Mouse (Mus musculus): ENCODE data around the gene Aifm3. TPM values are rescaled to one million over a fixed set of nuclear protein-coding genes. Genes with fewer than 3 reads are reported as not detected.

Gene Aifm3
- polyA plus RNA-seq, 1 experiment from 2014 or later = 0.55 TPM

DNA sequence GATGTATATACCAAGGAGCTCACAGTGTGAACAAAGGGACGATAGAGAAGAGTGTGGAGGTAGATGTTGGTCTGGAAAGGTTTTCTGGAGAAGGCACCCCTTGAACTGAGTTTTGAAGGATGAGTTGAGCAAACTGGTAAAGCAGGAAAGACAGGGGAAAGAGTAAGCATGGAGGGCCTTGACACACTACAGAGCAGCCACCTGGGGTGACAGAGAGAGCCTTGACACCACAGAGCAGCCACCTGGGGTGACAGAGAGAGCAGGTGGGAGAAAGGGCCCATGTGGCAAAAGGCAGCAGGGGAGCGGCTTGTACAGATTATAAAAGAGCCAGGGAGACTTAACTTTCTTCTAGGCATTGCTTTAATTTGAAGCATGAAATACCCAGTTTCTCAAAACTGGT, 14.7 kb upstream of the Aifm3 start:
- no peaks in the 10 kb centered on the region for H3K4me1 ChIP-seq (replicated peaks)
- no peaks in the 10 kb centered on the region for H3K27me3 ChIP-seq
- peaks cover 78% of the 10 kb centered on the region for H3K36me3 ChIP-seq
- no peak overlapping the region for H3K27ac ChIP-seq
- no peak overlapping the region for H3K4me3 ChIP-seq (replicated peaks)
- no peak for ATAC-seq (ENCODE audit: insufficient number of reproducible peaks, insufficient read depth, low FRiP score, low TSS enrichment, low read depth)
- WGBS = 82% methylated on average over 2 of the region's 2 CpGs
- no peaks in the 10 kb centered on the region for H3K9me3 ChIP-seq
- no peak overlapping the region for H3K9ac ChIP-seq (replicated peaks)
- no peak overlapping the region for H3K4me2 ChIP-seq

DNA sequence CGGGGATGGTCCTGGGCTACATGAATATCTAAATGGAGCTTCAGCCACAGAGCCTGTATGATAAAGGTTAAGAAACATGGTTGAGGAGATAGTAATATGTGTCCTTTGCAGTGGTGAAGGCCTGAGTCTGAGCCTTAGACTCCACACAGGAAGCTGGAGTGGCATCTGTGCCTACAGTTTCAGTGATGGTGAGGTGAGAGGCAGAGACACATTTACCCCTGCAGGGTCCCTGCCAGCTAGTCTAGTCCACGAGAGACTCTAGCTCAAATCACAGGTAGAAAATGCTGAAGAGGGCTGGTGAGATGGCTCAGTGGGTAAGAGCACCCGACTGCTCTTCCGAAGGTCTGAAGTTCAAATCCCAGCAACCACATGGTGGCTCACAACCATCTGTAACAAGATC, 14.1 kb upstream of the Aifm3 start:
- peaks cover 78% of the 10 kb centered on the region for H3K36me3 ChIP-seq
- no peaks in the 10 kb centered on the region for H3K4me1 ChIP-seq (replicated peaks)
- H3K4me2 ChIP-seq = no peak overlapping the region
- H3K9me3 ChIP-seq = no peaks in the 10 kb centered on the region
- H3K9ac ChIP-seq (replicated peaks) = no peak overlapping the region
- WGBS = 92% methylated on average over 4 of the region's 4 CpGs
- H3K27me3 ChIP-seq = no peaks in the 10 kb centered on the region
- H3K4me3 ChIP-seq (replicated peaks) = no peak overlapping the region
- no peak overlapping the region for H3K27ac ChIP-seq
- ATAC-seq (ENCODE audit: insufficient number of reproducible peaks, insufficient read depth, low FRiP score, low TSS enrichment, low read depth) = no peak

DNA sequence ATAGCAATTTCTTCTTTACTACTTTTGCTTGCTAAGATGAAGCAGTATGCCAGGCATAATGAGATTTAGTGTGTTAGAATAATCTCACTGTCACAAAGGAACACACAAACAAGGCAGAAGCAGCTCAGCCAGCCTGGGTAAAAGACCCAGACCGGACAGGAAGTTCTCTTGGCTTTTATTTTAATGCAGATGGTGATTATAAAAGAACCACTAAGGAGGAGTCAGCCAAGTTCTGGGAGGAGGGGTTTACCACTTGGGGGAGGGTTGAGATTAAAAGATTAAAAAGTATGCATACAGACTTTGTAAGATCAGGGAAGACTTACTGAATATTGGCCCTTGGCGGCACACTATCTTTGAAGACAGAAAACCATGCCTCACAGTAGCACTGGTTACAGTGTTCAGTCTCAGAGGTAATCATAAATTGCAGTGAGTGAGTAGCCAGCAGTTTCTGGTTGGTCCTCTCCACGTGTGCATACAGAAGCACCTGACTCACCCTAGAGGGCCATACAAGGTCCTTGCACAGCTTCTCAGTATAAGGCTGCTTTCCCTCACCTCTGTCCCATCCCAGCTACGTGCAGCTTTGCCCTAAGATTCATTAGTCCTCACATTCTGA, 11.0 kb upstream of the Aifm3 start:
- Histone ChIP-seq H3K4me3 (replicated peaks) (no peak overlapping the region), H3K4me2 (no peak overlapping the region), H3K27me3 (no peaks in the 10 kb centered on the region), H3K27ac (no peak overlapping the region), H3K4me1 (replicated peaks) (no peaks in the 10 kb centered on the region), H3K9ac (replicated peaks) (no peak overlapping the region), H3K9me3 (no peaks in the 10 kb centered on the region), H3K36me3 (peaks cover 75% of the 10 kb centered on the region)
- ATAC-seq (ENCODE audit: insufficient number of reproducible peaks, insufficient read depth, low FRiP score, low TSS enrichment, low read depth) = no peak; the same call in 1 of the 2 replicates
- WGBS = 86% methylated on average over 4 of the region's 4 CpGs

DNA sequence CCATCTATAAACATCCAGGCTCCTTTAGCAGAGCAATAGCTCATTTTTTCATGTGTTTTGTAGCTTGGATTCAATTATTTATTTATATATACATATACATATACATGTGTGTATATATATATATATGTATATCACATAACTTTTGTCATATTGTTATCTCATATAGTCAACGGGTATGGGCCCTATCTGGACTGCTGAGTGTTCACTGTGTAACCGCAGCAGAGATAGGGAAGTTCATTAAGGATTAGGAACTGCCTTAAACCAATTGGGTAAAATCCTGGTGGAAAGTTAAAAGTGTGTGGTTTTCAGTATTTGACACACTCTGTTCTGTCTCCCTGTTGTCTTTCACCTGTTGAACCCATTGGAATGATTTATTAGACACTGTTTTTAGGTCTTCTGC, 7.9 kb upstream of the Aifm3 start:
- Histone ChIP-seq H3K9ac (replicated peaks) (no peak overlapping the region), H3K36me3 (peaks cover 90% of the 10 kb centered on the region), H3K9me3 (no peaks in the 10 kb centered on the region), H3K4me1 (replicated peaks) (no peaks in the 10 kb centered on the region), H3K4me2 (no peak overlapping the region), H3K4me3 (replicated peaks) (no peak overlapping the region), H3K27ac (no peak overlapping the region), H3K27me3 (no peaks in the 10 kb centered on the region)
- WGBS = 95% methylated on average over 2 of the region's 2 CpGs
- no peak for ATAC-seq (ENCODE audit: insufficient number of reproducible peaks, insufficient read depth, low FRiP score, low TSS enrichment, low read depth)

DNA sequence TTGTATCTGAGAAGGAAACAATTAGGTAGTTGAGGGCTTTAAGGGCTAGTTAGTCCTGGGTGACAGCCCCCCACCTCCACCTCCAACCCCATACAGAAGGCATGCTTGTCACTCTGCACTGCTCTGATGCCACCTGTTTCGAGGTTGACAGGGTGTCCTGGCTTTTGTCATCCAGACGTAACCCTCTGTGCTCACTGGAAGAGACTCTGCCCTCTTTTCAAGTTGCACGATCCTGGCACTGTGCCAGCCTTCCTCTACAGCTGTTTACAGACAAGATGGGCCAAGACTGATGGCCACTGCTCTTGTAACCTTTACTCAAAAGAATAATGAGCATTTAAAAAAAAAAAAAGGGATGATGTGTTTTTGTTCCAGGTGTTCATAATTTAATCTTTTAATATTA, 2.9 kb upstream of the Aifm3 start:
- Histone ChIP-seq H3K9ac (replicated peaks) (no peak overlapping the region), H3K27ac (no peak overlapping the region), H3K27me3 (peaks cover 34% of the 10 kb centered on the region), H3K4me1 (replicated peaks) (peaks cover 12% of the 10 kb centered on the region; the same call in 1 of the 2 replicates), H3K36me3 (peaks cover 58% of the 10 kb centered on the region), H3K4me2 (no peak overlapping the region), H3K9me3 (no peaks in the 10 kb centered on the region), H3K4me3 (replicated peaks) (no peak overlapping the region)
- WGBS = 39% methylated on average over 3 of the region's 3 CpGs
- no peak for ATAC-seq (ENCODE audit: insufficient number of reproducible peaks, insufficient read depth, low FRiP score, low TSS enrichment, low read depth)

DNA sequence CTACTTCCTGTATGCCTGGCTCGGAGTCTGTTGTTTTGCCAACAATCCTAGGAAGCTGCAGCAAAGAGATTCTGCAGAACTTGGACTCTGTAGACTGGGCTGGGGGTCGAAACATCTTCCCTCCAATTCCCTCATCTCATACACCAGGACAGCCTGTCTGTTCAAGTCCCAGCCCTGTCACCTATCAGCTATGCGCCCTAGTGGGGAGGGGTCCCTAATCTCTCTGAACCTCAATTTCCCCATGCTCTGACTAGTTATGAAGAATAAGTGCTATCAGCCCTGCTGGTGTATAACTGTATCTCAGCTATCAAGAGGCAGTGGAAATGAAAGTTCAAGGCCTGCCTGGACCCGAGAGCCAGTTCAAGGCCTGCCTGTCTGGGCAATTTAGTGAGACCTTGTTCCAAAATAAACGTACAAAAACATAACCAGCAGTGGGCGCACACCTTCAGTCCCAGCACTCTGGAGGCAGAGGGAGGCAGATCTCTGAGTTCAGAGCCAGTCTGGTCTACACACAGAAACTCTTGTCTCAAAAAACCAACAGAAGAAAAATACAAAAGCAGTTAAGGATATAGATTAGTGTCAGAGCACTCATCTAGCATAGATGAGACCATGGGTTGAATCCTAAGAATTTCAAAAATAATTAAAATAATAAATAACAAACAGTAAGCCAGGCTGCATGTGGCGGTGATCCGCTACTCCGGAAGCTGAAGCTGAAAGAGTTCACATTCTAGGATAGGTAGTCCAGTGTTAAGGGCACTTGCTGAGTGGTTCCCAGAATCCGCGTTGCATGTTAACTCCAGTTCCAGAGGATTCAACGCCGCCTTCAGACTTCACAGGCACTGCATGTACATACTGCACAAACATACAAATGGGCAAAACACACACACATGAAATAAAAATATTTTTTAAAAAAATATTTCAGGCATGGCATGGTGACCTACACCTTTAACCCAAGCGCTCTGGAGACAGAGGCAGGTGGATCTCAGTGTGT, 638 bp upstream of the Aifm3 start:
- Histone ChIP-seq H3K9ac (replicated peaks) (no peak overlapping the region), H3K4me3 (replicated peaks) (peak overlapping the region; percentile 50), H3K4me2 (peak overlapping the region; percentile 83), H3K27me3 (peaks cover 42% of the 10 kb centered on the region), H3K4me1 (replicated peaks) (peaks cover 12% of the 10 kb centered on the region; the same call in 1 of the 2 replicates), H3K27ac (no peak overlapping the region), H3K9me3 (no peaks in the 10 kb centered on the region), H3K36me3 (peaks cover 37% of the 10 kb centered on the region)
- ATAC-seq (ENCODE audit: insufficient number of reproducible peaks, insufficient read depth, low FRiP score, low TSS enrichment, low read depth) = peak; percentile 21; the same call in 1 of the 2 replicates
- 50% methylated on average over 14 of the region's 14 CpGs for WGBS

DNA sequence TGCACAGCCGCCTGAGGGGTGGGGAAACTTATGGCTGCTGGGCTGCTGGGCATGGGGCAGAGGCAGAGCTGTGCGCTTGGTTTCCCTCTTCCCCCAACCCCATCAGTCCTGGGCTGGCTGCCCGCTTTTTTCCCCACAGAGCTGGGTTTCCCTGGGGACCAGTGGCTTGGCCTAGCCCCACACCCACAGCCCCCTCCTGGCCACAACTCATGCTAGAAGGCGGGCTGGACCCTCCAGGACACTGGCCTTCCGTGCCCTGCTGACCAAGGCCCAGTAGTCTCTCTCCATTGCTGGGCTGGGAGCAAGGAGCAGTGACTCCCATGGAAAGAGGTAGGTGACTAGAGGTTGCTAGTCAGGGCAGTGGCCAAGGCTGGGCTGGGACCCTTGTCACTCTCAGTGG, 1.7 kb downstream of the Aifm3 start:
- 84% methylated on average over 5 of the region's 5 CpGs for whole genome bisulfite sequencing
- H3K4me2 ChIP-seq = no peak overlapping the region
- peaks cover 42% of the 10 kb centered on the region for H3K27me3 ChIP-seq
- no peak for ATAC-seq (ENCODE audit: insufficient number of reproducible peaks, insufficient read depth, low FRiP score, low TSS enrichment, low read depth)
- no peak overlapping the region for H3K27ac ChIP-seq
- no peak overlapping the region for H3K9ac ChIP-seq (replicated peaks)
- peaks cover 13% of the 10 kb centered on the region; the same call in 1 of the 2 replicates for H3K36me3 ChIP-seq
- no peaks in the 10 kb centered on the region for H3K9me3 ChIP-seq
- H3K4me3 ChIP-seq (replicated peaks) = no peak overlapping the region
- peaks cover 12% of the 10 kb centered on the region for H3K4me1 ChIP-seq (replicated peaks)

DNA sequence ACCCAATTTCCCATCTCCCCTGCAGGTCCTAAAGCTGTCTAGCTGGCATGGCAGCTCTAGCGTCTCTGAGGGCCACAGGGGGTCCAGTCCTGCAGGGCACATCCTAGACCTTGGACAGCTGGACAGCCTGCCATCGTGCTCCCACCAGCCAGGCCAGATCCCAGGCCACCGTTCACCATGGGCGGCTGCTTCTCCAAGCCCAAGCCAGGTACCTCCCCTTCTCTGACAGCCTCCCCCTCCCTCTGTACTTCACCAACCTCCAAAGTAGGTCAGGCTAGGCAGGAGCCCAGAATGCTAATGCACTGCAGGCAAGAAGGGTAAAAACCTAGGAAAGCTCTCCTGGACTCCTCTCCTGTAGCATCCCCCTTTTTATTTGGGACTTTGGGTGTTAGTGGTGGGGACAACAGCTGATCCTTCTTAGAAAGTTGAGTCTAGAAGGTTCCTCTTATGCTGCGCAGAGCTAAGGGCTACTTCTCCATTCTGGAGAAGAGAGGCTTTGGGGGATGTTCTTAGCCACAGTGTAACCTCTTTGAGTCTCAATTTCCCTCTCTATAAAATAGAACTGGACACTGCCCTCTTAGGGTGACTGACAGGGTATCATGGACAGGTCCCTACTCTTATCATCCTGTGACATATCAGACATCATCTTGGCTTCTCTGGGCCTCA, 2.6 kb downstream of the Aifm3 start:
- no peak for ATAC-seq (ENCODE audit: insufficient number of reproducible peaks, insufficient read depth, low FRiP score, low TSS enrichment, low read depth)
- Histone ChIP-seq H3K4me2 (no peak overlapping the region), H3K27ac (no peak overlapping the region), H3K9ac (replicated peaks) (no peak overlapping the region), H3K9me3 (no peaks in the 10 kb centered on the region), H3K27me3 (peaks cover 42% of the 10 kb centered on the region), H3K36me3 (peaks cover 9% of the 10 kb centered on the region; the same call in 1 of the 2 replicates), H3K4me1 (replicated peaks) (peaks cover 21% of the 10 kb centered on the region), H3K4me3 (replicated peaks) (no peak overlapping the region)
- 63% methylated on average over 5 of the region's 5 CpGs for WGBS

DNA sequence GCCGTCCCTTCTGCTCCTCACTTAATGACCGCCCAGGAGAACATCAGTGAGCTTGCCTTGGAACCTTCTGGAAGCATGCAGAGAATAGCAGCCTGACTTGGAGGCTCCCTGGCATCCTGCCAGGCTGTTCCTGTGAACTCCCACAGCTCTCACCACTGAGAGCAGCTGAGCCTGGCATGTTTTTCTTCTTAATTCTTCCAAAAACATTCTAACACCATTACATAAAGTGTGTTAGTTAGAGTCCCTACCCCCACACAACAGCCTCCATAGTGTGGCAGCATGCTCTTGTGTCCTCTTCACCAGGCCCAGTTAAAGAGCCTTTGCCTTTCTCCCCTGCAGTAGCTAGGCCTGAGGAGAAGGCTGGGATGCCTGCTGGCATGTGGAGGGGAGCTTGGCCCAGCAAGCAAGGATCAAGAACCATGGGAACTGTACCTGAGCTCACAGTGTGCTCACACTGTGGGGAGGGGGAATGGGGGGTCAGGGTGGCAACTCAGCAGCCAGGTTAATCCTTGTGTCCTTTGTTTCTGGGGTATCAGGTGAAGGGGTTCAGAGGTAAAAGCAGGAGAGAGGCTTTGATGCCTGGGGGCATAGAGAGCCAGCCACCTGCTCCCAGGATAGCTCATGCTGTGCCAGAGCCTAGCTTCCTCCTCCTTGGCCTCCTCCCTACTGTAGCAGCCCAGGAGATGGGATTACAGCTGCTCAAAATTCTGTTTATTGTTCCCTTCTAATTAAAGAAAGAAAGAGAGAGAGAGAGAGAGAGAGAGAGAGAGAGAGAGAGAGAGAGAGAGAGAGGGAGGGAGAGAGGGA, 7.3 kb downstream of the Aifm3 start:
- no peak for ATAC-seq (ENCODE audit: insufficient number of reproducible peaks, insufficient read depth, low FRiP score, low TSS enrichment, low read depth)
- H3K36me3 ChIP-seq = no peaks in the 10 kb centered on the region
- H3K4me3 ChIP-seq (replicated peaks) = no peak overlapping the region
- H3K4me1 ChIP-seq (replicated peaks) = peaks cover 14% of the 10 kb centered on the region
- H3K4me2 ChIP-seq = no peak overlapping the region
- WGBS = 70% methylated on average over 2 of the region's 2 CpGs
- H3K9ac ChIP-seq (replicated peaks) = no peak overlapping the region
- peak overlapping the region; percentile 68; the same call in 1 of the 2 replicates for H3K27ac ChIP-seq
- no peaks in the 10 kb centered on the region for H3K9me3 ChIP-seq
- H3K27me3 ChIP-seq = 0 out of 2 replicates have a peak, but pooled peaks cover 6% of the 10 kb centered on the region

DNA sequence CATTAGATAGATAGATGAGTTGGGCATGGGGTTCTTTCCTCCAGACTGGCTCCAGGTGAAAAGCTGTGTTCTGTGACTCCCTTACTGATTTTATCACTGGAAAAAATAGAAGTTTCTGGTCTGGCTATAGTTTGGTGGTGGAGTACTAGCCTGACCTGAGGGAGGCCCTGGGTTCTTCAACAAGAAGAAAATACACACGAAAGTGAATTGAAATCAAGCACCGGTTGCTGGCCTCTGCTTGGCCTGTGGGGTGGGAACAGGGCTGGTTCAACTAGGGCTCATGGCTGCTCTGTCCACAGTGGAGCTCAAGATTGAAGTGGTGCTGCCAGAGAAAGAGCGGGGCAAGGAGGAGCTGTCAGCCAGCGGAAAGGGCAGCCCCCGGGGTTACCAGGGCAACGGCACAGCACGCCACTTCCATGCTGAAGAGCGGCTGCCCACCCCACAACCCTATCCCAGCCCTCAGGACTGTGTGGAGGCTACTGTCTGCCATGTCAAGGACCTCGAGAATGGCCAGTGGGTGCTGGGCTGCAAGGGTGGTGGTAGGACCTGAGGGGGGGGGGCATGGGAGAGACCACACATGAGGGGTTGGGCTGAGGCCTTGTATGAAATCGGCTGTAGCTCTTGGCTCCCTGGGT, 10.0 kb downstream of the Aifm3 start:
- peaks cover 14% of the 10 kb centered on the region for H3K4me1 ChIP-seq (replicated peaks)
- ATAC-seq (ENCODE audit: insufficient number of reproducible peaks, insufficient read depth, low FRiP score, low TSS enrichment, low read depth) = no peak
- no peak overlapping the region for H3K4me2 ChIP-seq
- 0 out of 2 replicates have a peak overlapping the region, but pooled peaks have one; percentile 27 for H3K9ac ChIP-seq (replicated peaks)
- H3K4me3 ChIP-seq (replicated peaks) = no peak overlapping the region
- WGBS = 26% methylated on average over 10 of the region's 10 CpGs
- H3K27me3 ChIP-seq = no peaks in the 10 kb centered on the region
- no peaks in the 10 kb centered on the region for H3K9me3 ChIP-seq
- H3K27ac ChIP-seq = no peak overlapping the region
- no peaks in the 10 kb centered on the region for H3K36me3 ChIP-seq

All from limb, embryonic 12.5 days (tissue).